Mouse (Mus musculus): ENCODE data around the gene Hic1. TPM values are rescaled to one million over a fixed set of nuclear protein-coding genes. Genes with fewer than 3 reads are reported as not detected.

Gene Hic1
- polyA plus RNA-seq (2015; fragmentation: Illumina TruSeq; extraction: RNeasy Lipid Tissue Mini Kit (QIAGEN cat#74804); ENCODE audit: insufficient read depth, low replicate concordance): 0.51 TPM

DNA sequence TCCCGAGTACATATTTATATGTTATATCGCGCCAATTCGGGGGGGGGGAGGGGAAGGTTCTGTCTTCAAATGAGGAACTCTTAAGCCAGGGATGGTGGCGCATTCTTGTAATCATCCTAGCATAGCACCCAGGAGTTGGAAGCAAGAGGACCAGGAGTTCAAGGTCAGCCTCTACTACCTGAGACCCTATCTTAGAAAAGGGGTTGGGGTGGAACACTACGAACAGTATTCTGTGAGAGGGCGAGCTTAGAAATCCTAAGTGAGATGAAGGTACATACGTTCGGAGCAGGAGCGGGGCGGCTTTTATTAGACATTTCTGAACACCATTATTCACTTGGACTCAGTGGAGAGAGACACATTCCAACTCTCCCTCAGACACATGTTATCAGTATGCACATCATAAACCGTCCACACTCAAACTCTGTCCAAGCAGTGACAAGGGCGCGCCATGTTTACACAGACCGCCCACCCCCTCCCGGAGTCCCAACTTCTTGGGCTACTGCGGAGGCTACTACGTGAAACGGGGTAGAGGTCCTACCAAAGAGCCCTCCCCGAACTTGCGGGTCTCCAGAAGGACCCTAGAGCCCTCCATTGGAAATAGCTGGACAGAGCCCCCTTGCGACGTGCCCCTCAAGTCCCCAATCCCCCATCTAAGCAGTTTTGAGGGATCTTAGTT is at the start of gene Hic1:
Hic1 (minus strand) TSS at position 115 of the 676 bp plus-strand sequence.

DNA sequence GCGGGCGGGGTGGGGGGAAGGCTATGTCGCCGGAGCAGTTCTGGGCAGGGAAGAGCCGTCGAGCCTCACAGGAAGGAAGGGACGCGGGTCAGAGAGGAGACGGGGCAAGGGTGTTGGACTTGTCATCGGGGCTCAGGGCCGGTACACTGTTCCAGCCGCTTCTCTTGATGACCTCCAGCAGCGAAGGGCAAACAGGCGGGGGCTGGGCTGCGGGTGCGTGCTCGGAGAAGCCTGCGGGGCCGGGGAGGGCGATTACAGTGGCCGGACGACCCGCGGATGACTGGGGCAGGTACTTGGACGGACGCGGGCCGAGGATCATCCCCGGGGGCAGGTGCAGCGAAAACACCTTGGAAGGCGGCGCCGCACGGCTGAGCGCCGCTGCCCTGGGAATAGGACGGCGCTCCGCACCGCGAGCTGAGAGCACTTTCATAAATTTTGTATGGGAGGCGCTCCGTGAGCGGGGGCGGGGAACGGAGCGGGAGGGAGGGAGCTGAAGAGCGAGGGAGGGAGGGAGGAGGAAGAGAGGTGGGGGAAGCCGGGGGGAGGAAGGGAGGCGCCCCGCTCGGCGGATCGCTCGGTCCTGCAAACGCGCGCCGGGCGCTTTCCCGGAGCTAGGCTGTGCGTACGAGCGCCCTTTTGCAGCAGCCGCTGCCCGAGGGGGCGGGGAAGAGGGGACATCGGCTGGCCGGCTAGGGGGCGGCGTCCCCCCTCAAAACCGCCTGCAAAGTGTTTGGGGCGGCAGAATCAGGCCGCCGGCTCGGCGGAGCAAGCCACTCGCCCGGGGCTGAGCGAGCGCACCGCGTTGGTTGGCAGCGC is 24.1 kb upstream of the Hic1 start, which contains the start of gene Rtn4rl1:
Rtn4rl1 (plus strand) TSS at position 528 of the 816 bp plus-strand sequence.

GRCm38 (mm10) chr11:75190905-75191441 is 21.7 kb upstream of the Hic1 start, which contains the start of gene Dph1:
Gene Dph1 (minus strand): TSS chr11:75191241.

GRCm38 (mm10) chr11:75178672-75179208 is 9.4 kb upstream of the Hic1 start, which contains the start of gene Ovca2:
Gene Ovca2 (minus strand): TSS chr11:75178835.

Other genes starting within 250 kb of the Hic1 start
- gene Smg6, start 243.7 kb downstream of the Hic1 start, polyA plus RNA-seq (2015; fragmentation: Illumina TruSeq; extraction: RNeasy Lipid Tissue Mini Kit (QIAGEN cat#74804); ENCODE audit: insufficient read depth, low replicate concordance): 24.2 TPM
- 20.3 TPM for gene Srr, start 243.6 kb downstream of the Hic1 start, polyA plus RNA-seq (2015; fragmentation: Illumina TruSeq; extraction: RNeasy Lipid Tissue Mini Kit (QIAGEN cat#74804); ENCODE audit: insufficient read depth, low replicate concordance)
- 26.3 TPM for gene Ovca2, start 9.3 kb upstream of the Hic1 start, polyA plus RNA-seq (2015; fragmentation: Illumina TruSeq; extraction: RNeasy Lipid Tissue Mini Kit (QIAGEN cat#74804); ENCODE audit: insufficient read depth, low replicate concordance)
- gene Dph1, start 21.7 kb upstream of the Hic1 start, polyA plus RNA-seq (2015; fragmentation: Illumina TruSeq; extraction: RNeasy Lipid Tissue Mini Kit (QIAGEN cat#74804); ENCODE audit: insufficient read depth, low replicate concordance): 11.9 TPM
- gene Rtn4rl1, start 24.3 kb upstream of the Hic1 start, polyA plus RNA-seq (2015; fragmentation: Illumina TruSeq; extraction: RNeasy Lipid Tissue Mini Kit (QIAGEN cat#74804); ENCODE audit: insufficient read depth, low replicate concordance): 6.0 TPM
- gene Rpa1, start 178.8 kb upstream of the Hic1 start, polyA plus RNA-seq (2015; fragmentation: Illumina TruSeq; extraction: RNeasy Lipid Tissue Mini Kit (QIAGEN cat#74804); ENCODE audit: insufficient read depth, low replicate concordance): 96.3 TPM
- 9.9 TPM for gene Smyd4, start 178.9 kb upstream of the Hic1 start, polyA plus RNA-seq (2015; fragmentation: Illumina TruSeq; extraction: RNeasy Lipid Tissue Mini Kit (QIAGEN cat#74804); ENCODE audit: insufficient read depth, low replicate concordance)